Mouse (Mus musculus): ENCODE measurements around the gene Rab44.

The Rab44 gene

GRCm38 (mm10) chr17:29168996-29169601 is 55.2 kb downstream of the Rab44 start:
- no peak for DNase-seq (ENCODE audit: low spot score)

DNA sequence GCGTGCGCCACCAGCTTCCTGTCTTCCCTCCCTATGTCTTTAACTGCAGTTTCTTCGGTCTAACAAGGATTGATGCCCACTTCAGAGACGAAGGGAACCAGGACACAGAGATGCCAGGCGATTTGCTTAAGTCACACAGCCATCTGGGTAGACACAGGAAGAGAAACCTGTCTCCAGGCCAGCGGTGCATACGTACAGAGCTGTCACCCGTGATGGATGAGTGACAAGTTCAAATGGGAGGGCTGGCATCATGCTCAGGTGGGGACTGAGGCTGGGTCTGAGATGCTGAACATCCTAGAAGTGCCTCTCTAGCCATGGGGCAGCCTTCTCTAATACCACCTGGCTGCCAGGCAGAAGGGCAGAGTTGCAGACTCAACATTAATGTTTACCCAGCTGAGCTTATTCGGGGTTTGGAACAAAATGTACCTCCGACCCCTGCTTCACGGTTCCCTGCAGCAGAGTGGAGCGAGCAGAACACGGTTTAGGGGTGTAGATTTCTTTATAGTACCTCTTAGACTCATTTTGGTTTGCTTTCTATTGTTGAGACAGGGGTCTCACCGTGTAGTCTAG is 56.6 kb downstream of the Rab44 start:
- DNase-seq (ENCODE audit: low spot score): no peak

DNA sequence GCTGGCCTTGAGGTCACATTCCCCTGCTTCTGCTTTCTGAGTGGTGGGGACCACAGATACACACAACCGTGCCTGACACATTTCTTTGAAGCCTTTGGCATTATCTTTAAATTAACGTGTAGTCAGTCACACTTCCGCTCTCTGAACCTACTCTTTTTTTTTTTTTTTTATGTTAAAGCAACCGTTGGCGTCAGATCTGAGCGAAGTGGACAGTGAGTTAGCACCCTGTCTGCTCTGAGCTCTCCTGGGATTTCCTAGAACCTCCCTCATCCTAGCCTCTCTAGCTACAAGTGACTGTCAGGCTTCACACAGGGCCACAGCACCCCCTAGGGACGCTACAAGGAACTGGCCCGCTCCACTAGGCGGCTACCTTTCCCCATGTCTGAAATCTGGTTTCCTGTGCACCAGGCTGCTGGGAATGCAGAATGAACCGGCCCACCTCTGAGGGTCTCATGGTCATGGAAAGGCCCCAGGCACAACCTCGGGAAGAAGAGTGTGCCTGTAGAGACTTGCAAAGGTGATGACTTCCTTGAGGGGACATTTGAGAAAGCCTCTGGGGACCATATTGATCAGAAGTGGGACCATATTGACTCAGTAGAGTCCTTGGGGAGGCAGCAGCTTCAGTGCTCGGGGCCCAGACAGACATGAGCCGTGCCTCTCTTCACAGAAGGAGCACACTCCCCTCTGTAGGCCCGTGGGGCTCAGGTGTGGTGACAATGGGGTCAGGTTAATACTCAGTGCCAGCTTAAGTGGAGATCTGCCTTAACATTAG is 57.2 kb downstream of the Rab44 start:
- peak; percentile 82 for DNase-seq (ENCODE audit: low spot score)

DNA sequence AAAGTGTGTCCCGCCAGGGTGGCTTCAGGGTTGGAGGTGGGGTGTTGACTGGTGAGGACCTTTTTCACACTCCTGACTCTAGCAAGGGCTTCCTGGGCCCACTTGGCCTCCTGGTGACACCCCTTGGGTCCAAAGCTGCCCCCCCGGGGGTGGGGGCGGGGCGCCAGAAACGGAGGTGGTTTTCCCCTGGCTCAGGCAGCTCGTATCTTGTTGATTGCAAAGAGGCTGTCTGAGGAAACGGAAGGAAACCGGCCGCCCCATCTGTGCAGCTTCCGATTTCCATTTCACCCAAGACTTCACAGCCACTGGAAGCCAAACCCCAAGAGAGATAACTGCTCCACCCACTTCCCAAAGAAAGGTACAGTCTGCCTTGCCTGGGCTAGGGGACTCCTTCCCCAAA is 58.1 kb downstream of the Rab44 start:
- no peak for DNase-seq (ENCODE audit: low spot score)

GRCm38 (mm10) chr17:29173165-29173564 is 59.2 kb downstream of the Rab44 start:
- DNase-seq (ENCODE audit: low spot score): no peak

DNA sequence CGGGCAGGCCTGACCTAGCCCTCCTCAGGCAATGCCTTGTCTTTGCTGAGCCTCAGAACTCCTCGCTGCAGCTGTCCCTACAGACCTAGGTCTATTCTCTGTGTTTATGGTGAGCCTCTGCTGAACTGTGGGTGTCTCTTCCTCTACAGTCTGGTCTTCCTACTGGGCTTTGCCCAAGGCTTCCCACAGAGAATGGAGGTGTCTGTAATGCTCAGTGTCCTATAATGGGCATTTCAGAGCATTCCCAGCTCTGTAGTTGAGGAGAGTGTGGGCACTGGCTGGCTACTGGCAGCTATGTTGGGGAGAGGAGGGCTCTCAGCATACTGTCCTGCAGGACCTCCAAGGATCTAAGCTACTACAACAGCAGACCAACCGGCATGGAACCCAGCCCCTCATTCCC is 61.7 kb downstream of the Rab44 start:
- no peak for DNase-seq (ENCODE audit: low spot score)

- DNase-seq (ENCODE audit: low spot score): peak; percentile 50
These were observed 62.7 kb downstream of the Rab44 start for GRCm38 (mm10) chr17:29176391-29177267.

GRCm38 (mm10) chr17:29178503-29179059 is 64.6 kb downstream of the Rab44 start:
- DNase-seq (ENCODE audit: low spot score): no peak

GRCm38 (mm10) chr17:29179917-29180316 is 66.0 kb downstream of the Rab44 start:
- DNase-seq (ENCODE audit: low spot score): no peak

- DNase-seq (ENCODE audit: low spot score): no peak
These were observed 66.6 kb downstream of the Rab44 start for GRCm38 (mm10) chr17:29180406-29181127.

DNA sequence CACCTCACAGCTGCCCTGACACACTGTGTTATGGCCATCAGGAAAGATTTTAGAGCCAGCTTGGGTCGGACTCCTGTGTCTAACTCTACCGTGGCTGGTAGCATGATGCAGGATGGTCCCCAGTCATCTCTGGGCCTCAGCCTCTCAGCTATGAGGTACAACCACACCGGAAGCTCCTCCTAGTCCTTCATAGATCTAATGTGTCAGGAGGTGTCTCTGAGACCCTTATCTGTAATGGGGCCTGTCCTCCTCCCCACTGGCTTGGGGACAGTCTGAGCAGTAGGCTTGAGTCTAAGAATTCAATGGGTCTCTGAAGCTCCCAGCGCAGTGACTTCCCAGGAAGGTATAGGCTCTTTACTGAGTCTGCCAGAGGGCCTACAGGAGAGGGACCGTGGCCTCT is 67.8 kb downstream of the Rab44 start:
- DNase-seq (ENCODE audit: low spot score): no peak

- no peak for DNase-seq (ENCODE audit: low spot score)
These were observed 69.2 kb downstream of the Rab44 start for GRCm38 (mm10) chr17:29183162-29183561.

DNA sequence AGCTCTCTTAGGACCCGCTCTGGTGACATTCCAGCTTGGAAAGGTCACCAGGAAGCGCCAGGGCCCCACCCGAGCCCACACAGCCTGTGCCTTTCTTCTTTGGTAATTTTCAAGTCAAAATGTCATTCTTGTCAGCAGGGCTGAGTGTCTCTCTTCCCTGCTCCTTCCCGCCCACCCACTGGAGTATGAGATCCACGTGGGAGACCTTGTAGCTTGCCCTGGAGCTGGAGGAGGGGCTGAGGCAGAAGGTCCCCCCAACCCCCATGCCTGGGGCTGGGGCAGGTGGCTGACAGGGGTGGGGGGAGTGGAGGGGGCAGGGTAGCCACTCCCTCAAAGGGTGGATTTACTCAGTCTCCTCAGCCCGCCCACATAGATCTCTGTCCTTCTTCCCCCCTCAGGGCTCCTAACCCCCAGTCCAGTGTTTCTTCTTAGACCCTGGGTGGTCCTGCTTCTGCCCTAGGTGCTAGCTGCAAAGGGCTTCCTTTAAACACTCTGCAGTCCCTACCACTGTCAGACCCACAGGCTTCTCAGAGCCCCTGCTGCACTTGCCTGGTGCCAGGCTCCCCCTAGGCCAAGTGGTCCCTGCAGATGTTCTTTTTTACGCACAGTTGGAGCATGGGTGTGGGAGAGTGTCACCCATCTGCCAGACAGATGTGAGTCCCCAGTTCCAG is 71.6 kb downstream of the Rab44 start:
- no peak for DNase-seq (ENCODE audit: low spot score)

DNA sequence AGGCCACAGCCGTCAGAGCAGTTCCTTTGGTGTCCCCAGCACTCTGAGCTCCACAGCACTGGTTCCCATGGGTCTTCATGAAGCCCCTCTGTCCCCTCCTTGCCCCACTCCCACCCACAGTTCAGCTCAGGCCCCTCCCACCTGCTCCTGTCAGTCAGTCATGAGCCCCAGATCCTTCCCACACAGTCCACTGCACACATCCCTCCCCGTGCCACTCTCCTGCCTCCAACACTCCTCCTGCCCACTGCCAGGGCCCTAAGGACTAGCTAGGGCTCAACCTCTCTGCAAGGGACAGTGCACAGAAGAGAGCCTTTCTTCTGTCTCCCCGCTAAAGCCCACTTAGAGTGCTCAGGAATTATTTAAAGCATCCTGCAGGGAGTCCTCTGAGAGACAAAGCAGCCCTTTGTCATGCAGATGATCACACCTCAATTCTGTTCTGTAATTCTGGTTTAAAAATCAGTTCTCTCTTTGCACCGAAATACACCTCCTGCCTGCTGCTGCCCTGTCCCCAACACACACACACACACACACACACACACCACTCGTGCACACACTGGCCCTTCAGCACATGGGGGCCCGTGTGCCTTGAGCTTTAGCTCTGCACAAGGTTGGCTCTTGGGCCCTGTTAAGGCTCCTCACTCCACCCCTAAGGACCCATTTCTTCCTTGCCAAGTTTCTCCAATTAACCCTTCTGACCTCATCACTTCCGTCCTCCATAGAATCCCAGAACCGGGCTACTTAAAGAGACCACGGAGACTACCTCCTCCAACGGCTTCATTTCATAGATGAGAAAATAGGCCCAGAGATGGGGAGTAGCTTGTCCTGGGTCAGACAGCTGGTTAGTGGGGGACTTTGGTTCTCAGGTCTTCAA is 73.3 kb downstream of the Rab44 start:
- no peak for DNase-seq (ENCODE audit: low spot score)

- DNase-seq (ENCODE audit: low spot score): no peak
These were observed 75.0 kb downstream of the Rab44 start for GRCm38 (mm10) chr17:29188989-29189388.

- DNase-seq (ENCODE audit: low spot score): no peak
These were observed 81.6 kb downstream of the Rab44 start for GRCm38 (mm10) chr17:29195579-29195978.

Measured in ovary, postnatal 36 days (tissue).